Mouse (Mus musculus): ENCODE results near the gene B3gnt2.

The B3gnt2 gene

GRCm38 (mm10) chr11:22847732-22848648 is 12.8 kb downstream of the B3gnt2 start:
- no peak for DNase-seq (ENCODE audit: low spot score)

GRCm38 (mm10) chr11:22846960-22847731 is 13.6 kb downstream of the B3gnt2 start:
- no peak for DNase-seq (ENCODE audit: low spot score)

DNA sequence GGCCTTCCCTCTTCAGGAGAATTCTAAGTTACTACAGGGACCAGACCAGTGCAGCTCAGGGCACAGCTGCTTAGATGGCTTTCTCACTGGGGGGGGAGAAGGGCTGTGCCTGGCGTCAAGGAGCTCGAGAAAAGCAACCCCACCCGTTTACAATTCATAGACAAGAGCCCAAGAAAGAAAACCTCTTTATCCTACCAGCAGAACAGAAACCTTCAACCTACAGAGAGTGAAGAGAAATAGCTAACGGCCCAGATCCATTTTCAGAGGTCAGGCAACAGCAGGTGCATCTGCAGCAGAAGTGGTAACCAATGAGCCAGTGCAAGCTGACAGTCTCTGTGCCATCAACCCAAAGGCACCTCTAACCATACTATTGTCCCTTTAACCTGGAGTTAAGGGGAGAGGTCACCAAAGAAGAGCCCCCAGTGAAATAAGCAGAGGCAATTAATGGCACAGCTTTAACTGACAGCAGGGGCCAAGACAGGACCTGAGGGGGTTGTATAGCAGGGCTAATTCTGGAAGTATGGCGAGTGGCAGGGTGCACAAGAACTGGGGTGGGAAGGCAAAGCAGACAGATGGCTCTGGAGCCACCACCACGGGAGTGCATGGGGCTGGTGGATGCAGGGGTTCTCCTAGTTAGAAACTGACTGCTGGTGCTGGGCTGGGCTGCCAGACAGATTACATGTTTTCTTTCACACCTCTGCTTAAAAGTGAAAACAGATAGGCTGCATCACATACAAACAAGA is 14.5 kb downstream of the B3gnt2 start:
- no peak for DNase-seq (ENCODE audit: low spot score)

- no peak for DNase-seq (ENCODE audit: low spot score)
Observed at GRCm38 (mm10) chr11:22844754-22845718, 15.7 kb downstream of the B3gnt2 start.

DNA sequence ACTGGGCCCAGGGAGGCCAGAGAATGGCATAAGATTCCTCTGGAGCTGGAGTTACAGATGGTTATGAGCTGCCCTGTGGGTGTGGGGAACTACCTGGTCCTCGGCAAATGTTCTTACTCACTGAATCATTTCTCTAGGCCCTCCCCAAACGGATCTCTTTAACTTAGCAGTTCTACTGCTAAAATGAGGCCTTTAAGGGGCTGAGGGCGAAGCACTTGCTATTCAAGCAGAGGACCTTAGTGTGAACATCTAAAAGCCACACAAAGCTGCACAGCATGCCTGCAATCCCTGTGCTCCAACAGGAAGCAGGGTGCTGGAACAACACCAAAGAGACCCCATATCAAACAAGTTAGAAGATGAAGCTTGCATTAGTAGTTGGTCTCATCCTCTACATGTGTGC is 21.3 kb downstream of the B3gnt2 start:
- no peak for DNase-seq (ENCODE audit: low spot score)

DNA sequence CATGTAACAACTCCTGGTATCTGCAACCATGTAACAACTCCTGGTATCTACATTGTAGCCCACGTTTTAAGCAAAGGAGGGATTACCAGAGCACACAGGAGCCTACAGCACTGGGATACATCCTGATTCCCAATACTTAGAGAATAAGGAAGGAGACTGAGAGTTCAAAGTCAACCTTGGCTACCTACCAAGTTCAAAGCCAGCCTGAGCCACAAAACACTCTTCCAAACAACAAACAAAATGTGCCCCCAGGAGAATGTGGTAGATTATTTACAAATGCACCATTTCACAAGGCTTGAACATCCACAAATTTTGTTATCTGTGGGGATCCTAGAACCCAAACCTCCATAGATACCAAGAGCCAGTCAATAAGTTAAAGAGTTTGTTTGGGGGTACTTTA is 22.4 kb downstream of the B3gnt2 start:
- no peak for DNase-seq (ENCODE audit: low spot score)

DNA sequence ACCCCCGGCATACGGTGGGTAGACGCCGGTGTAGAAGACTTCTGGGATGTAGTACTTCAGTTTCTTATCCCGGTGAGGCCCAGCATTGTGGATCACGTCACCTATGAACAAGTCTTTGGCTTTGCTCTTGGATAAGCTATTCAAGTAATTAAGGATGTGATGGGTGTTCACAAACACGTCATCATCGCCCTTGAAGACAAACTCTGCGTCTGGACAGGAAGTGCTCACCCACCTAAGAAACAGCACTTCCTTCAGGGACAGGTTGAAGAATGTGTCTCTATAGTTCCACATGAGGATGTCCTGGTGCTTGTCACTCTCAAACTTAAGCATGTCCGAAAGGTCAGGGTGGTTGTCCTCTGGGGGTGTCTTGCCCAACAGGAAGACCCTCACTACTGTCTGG is 24.5 kb downstream of the B3gnt2 start:
- DNase-seq (ENCODE audit: low spot score): no peak

GRCm38 (mm10) chr11:22832600-22832999 is 28.2 kb downstream of the B3gnt2 start:
- DNase-seq (ENCODE audit: low spot score): no peak

DNA sequence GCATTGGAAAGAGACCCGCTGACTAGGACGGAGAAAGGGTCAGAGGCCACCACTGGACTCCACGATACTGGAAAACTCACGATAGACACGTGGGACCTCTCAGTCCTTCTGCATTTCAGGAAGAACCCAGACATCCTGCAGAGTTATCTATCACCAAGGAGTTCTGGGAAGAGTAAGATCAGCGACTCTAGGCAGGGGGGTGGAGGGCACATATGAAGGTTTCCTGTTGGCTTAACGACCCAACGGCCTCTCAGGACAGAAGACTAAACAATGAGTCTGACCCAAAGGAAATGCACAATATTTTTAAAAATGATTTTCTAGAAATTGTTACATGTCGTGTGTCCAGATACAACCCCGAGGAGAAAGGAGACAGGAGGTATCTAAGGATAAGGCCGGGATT is 28.8 kb downstream of the B3gnt2 start:
- DNase-seq (ENCODE audit: low spot score): no peak

DNA sequence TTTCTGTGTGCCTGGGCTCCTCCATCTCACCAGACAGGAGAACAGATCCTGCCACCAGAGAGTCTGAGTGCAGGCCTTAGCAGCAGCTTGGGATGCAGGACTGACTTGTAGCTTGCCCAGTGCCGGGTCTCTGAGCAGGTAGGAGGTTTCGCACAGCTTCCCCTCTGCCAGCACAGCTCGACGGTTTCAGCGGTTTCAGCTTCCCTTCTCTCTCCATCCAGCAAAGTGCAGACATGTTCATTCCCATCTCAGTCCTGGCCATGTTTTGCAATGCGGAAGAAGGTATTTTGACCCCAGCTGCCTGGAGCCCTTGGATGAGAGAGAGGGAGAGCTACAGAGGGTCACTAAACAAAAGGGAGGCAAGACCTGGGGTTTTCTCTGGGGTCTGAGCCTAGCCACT is 30.1 kb downstream of the B3gnt2 start:
- DNase-seq (ENCODE audit: low spot score): no peak

- DNase-seq (ENCODE audit: low spot score): no peak
Observed at GRCm38 (mm10) chr11:22830179-22830611, 30.6 kb downstream of the B3gnt2 start.

GRCm38 (mm10) chr11:22828988-22829632 is 31.7 kb downstream of the B3gnt2 start:
- no peak for DNase-seq (ENCODE audit: low spot score)

GRCm38 (mm10) chr11:22827514-22828080 is 33.2 kb downstream of the B3gnt2 start:
- no peak for DNase-seq (ENCODE audit: low spot score)

DNA sequence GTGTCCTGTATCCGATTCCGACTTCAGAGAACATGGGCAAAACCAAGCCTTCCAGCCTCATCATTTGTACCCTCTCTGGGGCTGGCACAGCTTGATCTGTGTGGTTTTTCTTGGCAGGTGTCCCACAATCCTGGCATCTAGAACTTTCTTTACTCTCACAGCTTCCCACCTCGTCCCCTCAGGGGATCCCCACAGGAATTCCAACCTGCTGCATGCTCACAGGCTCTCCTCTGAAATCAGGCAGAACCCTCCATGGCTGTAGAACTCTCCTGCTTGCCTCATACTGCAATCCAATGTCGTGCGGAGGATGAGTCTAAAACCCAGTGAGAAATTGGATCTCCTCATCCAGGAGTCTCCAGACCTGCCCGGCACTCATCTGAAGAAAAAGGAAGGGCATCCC is 34.1 kb downstream of the B3gnt2 start:
- DNase-seq (ENCODE audit: low spot score): no peak

DNA sequence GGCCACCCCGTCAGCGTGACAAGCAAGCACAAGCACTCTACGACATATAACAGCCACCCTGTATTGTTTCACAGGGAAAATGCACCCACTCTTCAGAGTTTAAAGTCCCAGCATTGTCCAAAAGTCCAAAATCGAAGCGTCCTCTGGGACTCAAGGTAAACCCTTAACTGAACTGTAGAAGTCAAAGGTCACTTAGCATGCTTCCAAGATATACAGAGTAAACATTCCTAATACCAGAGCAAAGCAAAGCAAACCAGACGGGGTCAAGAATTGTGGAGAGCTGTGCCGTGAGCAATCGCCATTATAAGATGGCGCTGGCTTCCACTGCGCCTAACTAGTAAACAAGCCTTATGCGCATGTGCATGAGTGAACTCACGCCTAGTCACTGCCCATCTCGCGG is 34.7 kb downstream of the B3gnt2 start:
- DNase-seq (ENCODE audit: low spot score): no peak

DNA sequence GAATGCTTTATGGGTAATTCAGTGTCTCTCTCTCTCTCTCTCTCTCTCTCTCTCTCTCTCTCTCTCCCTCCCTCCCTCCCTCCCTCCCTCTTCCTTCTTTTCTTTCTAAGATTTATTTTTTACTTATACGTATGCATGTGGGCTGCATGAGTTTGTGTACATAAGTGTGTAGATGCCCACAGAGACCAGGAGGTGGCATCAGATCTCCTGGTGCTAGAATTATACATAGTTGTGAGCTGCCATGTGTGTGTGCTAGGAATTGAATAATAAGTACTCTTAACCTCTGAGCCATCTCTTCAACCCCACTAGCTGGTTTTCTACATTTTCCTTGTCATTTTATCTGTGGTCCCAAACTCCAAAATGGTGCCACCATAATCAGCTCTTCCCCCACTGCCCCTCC is 35.2 kb downstream of the B3gnt2 start:
- DNase-seq (ENCODE audit: low spot score): no peak

- no peak for DNase-seq (ENCODE audit: low spot score)
Observed at GRCm38 (mm10) chr11:22824049-22824705, 36.6 kb downstream of the B3gnt2 start.

GRCm38 (mm10) chr11:22821243-22821642 is 39.5 kb downstream of the B3gnt2 start:
- no peak for DNase-seq (ENCODE audit: low spot score)

GRCm38 (mm10) chr11:22818371-22818770 is 42.4 kb downstream of the B3gnt2 start:
- no peak for DNase-seq (ENCODE audit: low spot score)

DNA sequence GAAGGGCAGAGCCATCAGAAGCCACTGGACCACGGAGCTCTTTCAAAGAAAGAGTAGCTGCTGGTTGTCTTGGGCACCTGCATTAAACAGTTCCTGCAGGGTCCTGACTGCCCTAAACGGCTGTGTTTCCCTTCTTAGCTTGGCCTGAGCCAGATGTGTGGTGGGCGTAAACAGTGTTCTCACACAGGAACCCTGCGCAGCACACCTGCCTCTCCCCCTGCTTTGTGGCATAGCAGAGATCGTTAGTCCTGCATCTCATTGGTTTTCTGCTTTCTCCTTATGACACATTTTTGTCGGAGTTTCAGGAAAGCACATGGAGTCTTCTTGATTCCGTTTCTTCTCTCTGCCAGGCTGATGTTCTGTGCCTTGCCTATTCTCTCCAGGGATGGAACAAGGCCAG is 44.9 kb downstream of the B3gnt2 start:
- no peak for DNase-seq (ENCODE audit: low spot score)

Data from urinary bladder, postnatal 25 days (tissue).